In genomic region chr7:80047041-80047440, GRCm38 (mm10) we compare ENCODE assay signal across 22 mouse cellular contexts.
"Had no signal": no experiment of that assay in that cellular context is flagged by ENCODE, and none has a peak within 500 bp of the region (broad histone marks: within the 10 kb centered on the region; RNA-seq: fewer than 3 reads in every experiment).

No protein-coding gene starts in this region.

- H3K27ac ChIP-seq: layer of hippocampus, adult 2 months; limb, embryonic 10.5 days; limb, embryonic 13.5 days; liver, embryonic 12.5 days; liver, embryonic 15.5 days; lung, embryonic 15.5 days; midbrain, embryonic 10.5 days; midbrain, embryonic 13.5 days; neural tube, embryonic 13.5 days had no signal

- H3K9me3 ChIP-seq: limb, embryonic 10.5 days; limb, embryonic 13.5 days; liver, embryonic 12.5 days; liver, embryonic 15.5 days; lung, embryonic 15.5 days; megakaryocyte, embryonic 14.5 days; midbrain, embryonic 10.5 days; midbrain, embryonic 13.5 days; neural tube, embryonic 13.5 days had no signal

- H3K9ac ChIP-seq: limb, embryonic 13.5 days; liver, embryonic 12.5 days; liver, embryonic 15.5 days; lung, embryonic 15.5 days; midbrain, embryonic 13.5 days; neural tube, embryonic 13.5 days had no signal

- H3K4me3 ChIP-seq: layer of hippocampus, adult 2 months; limb, embryonic 10.5 days; limb, embryonic 13.5 days; liver, embryonic 12.5 days; liver, embryonic 15.5 days; lung, embryonic 15.5 days; midbrain, embryonic 10.5 days; midbrain, embryonic 13.5 days; myocyte; neural tube, embryonic 13.5 days had no signal

- H3K4me2 ChIP-seq: limb, embryonic 13.5 days; liver, embryonic 12.5 days; liver, embryonic 15.5 days; lung, embryonic 15.5 days; midbrain, embryonic 13.5 days; neural tube, embryonic 13.5 days had no signal

- DNase-seq: kidney, adult 11 months; kidney, postnatal 10 days; layer of hippocampus, adult 9-11 months; liver; lung, adult 18-20 months; lung, postnatal 10 days; lung, postnatal 36 days; retina, postnatal 1 day; thymus, adult 18-20 months; thymus, postnatal 36 days had no signal

- H3K27me3 ChIP-seq: limb, embryonic 13.5 days; liver, embryonic 12.5 days; liver, embryonic 15.5 days; lung, embryonic 15.5 days; megakaryocyte, embryonic 14.5 days; midbrain, embryonic 13.5 days; neural tube, embryonic 13.5 days had no signal

- H3K36me3 ChIP-seq: limb, embryonic 13.5 days; liver, embryonic 15.5 days; lung, embryonic 15.5 days; midbrain, embryonic 13.5 days; neural tube, embryonic 13.5 days had no signal

- ATAC-seq: liver, embryonic 12.5 days; midbrain, embryonic 13.5 days; midbrain, embryonic 16.5 days had no signal
